Mouse (Mus musculus) frontal cortex, postnatal 14 days (tissue): ENCODE results near the gene Magi2.

ENCODE experiments used
- DNase-seq, 2 experiments: peaks; one replicate each; pipeline ENCODE4 v3.0.0; 2022; ENCODE audit warnings: low spot score in 2 of 2

Gene Magi2

GRCm38 (mm10) chr5:19746865-19747514, 520.2 kb downstream of the Magi2 start:
- DNase-seq = peak in 1 of 2 experiments; percentile 32

GRCm38 (mm10) chr5:19747631-19748030, 520.8 kb downstream of the Magi2 start:
- no peak for DNase-seq

- DNase-seq = no peak
These were observed 552.4 kb downstream of the Magi2 start for GRCm38 (mm10) chr5:19779224-19779623.

DNA sequence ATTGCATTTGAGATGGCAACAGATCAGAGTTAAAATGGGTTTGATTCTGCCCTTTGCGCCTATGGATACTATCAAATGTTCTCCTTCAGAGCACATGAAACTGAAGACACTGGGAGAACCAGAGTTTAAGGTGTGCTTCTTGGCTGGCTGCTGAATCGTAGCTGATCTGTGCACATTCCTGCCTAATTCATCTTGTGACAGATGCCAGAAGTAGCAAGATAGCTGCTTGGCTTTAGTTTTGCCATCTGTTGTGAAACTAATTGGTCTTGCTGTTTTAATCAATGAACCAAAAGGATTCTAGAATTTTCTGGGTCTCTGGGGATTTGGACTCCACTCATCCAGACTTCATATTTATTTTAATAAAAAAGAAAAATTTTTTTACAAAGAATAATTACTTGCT, 553.2 kb downstream of the Magi2 start:
- DNase-seq = no peak

GRCm38 (mm10) chr5:19785320-19785719, 558.5 kb downstream of the Magi2 start:
- DNase-seq = no peak

- DNase-seq = no peak
These were observed 560.8 kb downstream of the Magi2 start for GRCm38 (mm10) chr5:19787522-19788144.

DNA sequence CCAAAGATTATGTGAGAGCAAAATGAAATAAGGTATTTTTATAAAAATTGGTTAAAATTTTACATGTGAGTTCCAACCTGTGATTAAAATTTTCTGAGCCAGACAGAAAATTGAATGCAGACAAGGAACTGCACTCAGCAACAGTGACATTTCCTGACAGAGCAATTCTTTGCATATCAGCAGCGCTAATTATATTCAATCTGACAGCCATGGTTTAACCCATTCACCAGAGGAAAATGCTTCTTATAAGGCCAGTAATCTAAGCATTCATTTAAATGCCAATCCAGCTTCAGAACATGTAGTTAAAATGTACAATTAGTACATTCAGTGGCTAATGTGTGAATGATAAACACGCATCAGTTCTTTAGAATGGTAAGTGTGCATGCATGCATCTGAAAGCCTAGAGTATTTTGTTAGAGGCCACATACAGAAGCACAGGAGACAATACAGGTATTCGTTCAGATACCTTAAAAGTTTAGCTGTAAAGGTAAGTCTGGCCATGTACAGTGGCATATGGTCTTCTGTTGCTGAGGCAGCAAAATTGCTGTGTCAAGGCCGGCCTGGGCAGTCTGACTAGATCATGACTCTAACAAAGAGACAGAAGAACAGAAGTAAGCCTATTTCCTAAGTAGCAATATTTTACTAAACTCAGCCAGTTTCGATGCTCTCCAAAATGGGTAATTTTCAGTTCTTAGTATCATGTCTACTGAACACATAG, 576.4 kb downstream of the Magi2 start:
- DNase-seq = no peak

DNA sequence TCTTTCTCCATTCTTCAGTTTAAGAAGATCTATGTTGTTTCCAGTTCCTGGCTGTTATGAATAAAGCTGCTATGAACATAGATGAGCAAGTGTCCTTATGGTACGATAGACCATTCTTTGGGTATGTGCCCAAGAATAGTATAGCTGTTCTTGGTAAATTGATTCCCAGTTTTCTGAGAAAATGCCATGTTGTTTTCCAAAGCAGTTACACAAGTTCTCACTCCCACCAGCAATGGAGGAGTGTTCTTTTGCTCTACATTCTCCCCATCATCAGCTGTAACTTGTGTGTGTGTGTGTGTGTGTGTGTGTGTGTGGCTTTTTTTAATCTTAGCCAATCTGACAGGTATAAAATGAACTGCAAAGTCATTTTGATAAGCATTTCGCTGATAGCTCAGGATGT, 595.7 kb downstream of the Magi2 start:
- DNase-seq = no peak

- no peak for DNase-seq
These were observed 599.1 kb downstream of the Magi2 start for GRCm38 (mm10) chr5:19825943-19826342.

- no peak for DNase-seq
These were observed 602.5 kb downstream of the Magi2 start for GRCm38 (mm10) chr5:19829341-19829740.

- DNase-seq = no peak
These were observed 636.0 kb downstream of the Magi2 start for GRCm38 (mm10) chr5:19862854-19863253.

- peak; percentile 9 to 27 for DNase-seq
These were observed 643.6 kb downstream of the Magi2 start for GRCm38 (mm10) chr5:19870406-19870805.

DNA sequence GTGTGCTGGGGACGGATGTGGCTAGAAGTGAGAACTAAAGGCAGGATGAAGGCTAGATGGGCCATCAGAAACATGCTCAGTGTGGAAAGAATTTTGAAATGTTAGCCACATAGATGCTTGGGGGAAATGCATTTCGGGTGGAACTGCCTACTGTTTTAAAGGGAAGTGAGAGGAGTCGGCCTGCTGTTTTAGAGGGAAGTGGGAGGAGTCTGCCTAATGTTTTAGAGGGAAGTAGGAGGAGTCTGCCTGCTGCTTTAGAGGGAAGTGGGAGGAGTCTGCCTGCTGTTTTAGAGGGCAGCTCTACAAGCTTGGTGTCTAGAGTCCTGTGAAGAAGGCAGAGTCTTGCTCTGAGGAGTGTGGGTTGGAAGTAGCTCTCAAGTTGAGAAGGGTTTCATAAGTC, 664.9 kb downstream of the Magi2 start:
- DNase-seq = no peak

GRCm38 (mm10) chr5:19895893-19896292, 669.1 kb downstream of the Magi2 start:
- DNase-seq = no peak

DNA sequence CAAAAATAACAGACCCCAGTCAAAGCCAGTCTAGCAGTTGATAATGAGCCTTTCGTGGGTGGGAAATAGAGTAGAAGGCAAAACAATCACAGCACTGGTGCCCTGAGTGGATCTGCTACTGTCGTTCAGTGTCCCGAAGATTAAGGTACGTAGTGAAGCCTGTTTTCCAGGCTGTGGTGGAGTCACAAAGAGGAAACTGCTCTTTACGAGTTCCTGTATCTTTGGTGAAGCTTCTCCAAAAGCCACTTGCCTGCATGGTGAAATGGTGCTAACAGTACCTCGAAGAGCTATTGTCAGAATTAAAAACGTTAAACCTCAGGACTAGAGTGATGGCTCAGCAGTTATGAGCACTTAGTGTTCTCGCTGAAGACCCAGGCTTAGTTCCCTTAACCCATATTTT, 674.8 kb downstream of the Magi2 start:
- DNase-seq = no peak

DNA sequence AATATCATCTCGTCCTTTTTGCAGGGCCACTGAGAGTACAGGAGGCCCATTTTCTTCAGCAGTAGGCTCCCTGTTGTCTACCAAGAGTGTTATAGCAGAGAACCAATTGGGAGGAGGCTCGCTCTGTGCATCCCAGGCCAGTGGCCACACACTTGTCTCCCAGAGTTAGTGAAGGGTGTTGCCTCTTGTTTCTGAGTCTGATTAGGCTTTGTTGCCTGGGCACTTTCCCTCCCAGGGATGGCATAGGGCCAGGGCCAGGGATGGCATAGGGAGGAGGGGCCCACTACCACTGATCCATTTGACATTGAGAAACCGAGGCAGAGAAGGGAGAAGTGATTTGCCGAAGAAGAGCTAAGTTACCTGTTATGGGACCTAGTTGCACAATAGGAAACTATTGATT, 679.8 kb downstream of the Magi2 start:
- DNase-seq = no peak

- peak in 1 of 2 experiments; percentile 20 for DNase-seq
These were observed 680.6 kb downstream of the Magi2 start for GRCm38 (mm10) chr5:19907381-19907982.

GRCm38 (mm10) chr5:19907983-19908705, 681.3 kb downstream of the Magi2 start:
- DNase-seq = peak; percentile 16 to 40

DNA sequence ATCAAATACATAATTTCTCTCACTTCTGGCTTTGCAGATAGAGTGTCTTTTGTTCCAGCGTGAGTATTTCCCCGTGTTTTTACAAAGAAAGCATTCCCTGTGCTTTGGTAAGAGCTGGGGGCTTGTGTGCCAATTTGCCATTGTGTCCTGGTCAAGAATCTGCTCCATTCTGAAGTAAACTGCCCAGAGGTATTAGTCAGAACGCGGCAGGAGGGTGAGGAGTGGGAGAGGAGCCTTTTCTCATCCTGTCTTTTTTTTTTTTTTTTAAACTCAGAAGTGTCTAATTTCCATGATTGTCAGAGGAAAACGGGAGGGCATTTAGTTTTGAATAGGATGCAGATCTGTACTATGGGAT, 681.8 kb downstream of the Magi2 start:
- DNase-seq = no peak

GRCm38 (mm10) chr5:19909071-19909470, 682.2 kb downstream of the Magi2 start:
- peak; percentile 48 to 60 for DNase-seq

- DNase-seq = peak in 1 of 2 experiments; percentile 29
These were observed 682.8 kb downstream of the Magi2 start for GRCm38 (mm10) chr5:19909664-19910063.

DNA sequence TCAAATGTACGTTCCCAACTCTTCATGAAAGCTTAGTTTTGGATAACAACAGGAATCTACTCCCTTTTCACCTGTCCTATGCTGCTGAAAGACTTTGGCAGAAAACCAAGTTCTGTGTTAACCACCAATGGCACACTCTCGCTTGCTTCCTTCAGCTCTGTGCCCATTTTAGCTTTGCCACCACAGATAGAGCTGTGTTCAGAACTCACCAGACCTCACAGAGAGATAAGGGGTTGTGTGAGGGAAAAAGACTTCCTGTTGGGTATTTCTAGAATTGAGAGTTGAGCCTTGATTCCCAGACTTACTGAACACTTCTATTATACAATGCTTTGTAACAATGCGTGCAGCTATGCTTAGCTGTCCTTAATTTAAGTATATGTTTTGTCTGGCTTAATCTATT, 705.3 kb downstream of the Magi2 start:
- no peak for DNase-seq
